Comparison of ENCODE assay signal across 15 mouse cellular contexts in the genomic region with DNA sequence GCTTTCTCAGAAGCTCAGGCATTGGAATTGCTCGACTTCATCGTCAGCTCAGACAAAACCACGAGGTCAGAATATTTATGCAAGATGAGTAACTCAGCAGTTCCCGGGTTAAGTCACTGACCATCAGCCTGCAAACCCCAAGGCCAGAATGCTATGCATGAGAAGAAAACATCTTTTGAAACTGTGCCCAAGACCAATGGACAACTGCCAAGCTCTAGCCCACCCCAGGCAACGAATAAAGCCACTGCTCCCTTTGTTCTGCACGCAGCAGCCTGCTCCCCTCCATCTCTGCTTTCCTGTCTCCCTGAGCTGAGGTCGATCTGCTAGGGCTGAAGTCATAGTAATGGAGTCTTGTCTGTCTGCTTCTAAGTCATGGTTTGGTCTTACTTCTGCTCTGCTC.
DNase-seq lines count a peak whose midpoint lies in the region; ATAC-seq and TF ChIP-seq lines count a peak whose summit lies in the region.
"Had no signal": no experiment of that assay in that cellular context is flagged by ENCODE, and none has a peak within 500 bp of the region (broad histone marks: within the 10 kb centered on the region; RNA-seq: fewer than 3 reads in every experiment).

No protein-coding gene starts in this region.

- ATAC-seq in hindbrain, embryonic 13.5 days (ENCODE audit: low FRiP score), result no peak
- ATAC-seq in hindbrain, embryonic 11.5 days (ENCODE audit: low FRiP score), result no peak
- ATAC-seq in forebrain, postnatal 0 days, result peak; percentile 16; the same call in 1 of the 2 replicates
- ATAC-seq: CD4-positive, CD25-positive, alpha-beta regulatory T cell, adult 4 months had no signal

- no peak for TF ChIP-seq CTCF in forebrain, postnatal 0 days (IDR thresholded peaks at IDR 0.05; ENCODE audit: low read depth)
- no peak for TF ChIP-seq CTCF in thymus, adult 2 months (IDR thresholded peaks at IDR 0.05; ENCODE audit: borderline replicate concordance, control insufficient read depth, extremely low read depth, insufficient read depth, low read length, poor library complexity)

- H3K4me2 ChIP-seq in hindbrain, embryonic 13.5 days, result no peak overlapping the region
- H3K4me2 ChIP-seq in hindbrain, embryonic 11.5 days (replicated peaks; ENCODE audit: low read depth, low read length), result no peak overlapping the region
- no peak overlapping the region for H3K4me2 ChIP-seq in forebrain, postnatal 0 days (ENCODE audit: low read depth)

- no peak for DNase-seq in hindbrain, embryonic 11.5 days (ENCODE audit: low spot score)
- DNase-seq in 3134 (ENCODE audit: extremely low read depth, insufficient read length, low spot score), result peak; percentile 58
- peak; percentile 68 for DNase-seq in adrenal gland, postnatal 14 days
- DNase-seq in forebrain, postnatal 0 days, result peak; percentile 25
- DNase-seq in thymus, adult 2 months, result no peak
- no peak for DNase-seq in natural killer cell, adult 2 months (ENCODE audit: low spot score in 2 of 2)
- DNase-seq in thymus, postnatal 10 days (ENCODE audit: low spot score in 2 of 2), result no peak
- DNase-seq: heart, postnatal 14 days; kidney, adult 2 months; liver; right cerebral cortex, postnatal 14 days had no signal

- no peak for TF ChIP-seq POLR2A in thymus, adult 2 months (IDR thresholded peaks at IDR 0.05; ENCODE audit: control insufficient read depth, extremely low read depth, insufficient read depth, low read length, poor library complexity)

- no peak overlapping the region for H3K4me3 ChIP-seq in hindbrain, embryonic 13.5 days
- H3K4me3 ChIP-seq in hindbrain, embryonic 11.5 days (ENCODE audit: low read depth, low read length), result no peak overlapping the region
- no peak overlapping the region for H3K4me3 ChIP-seq in forebrain, postnatal 0 days (ENCODE audit: low read depth, low read length)
- no peak overlapping the region for H3K4me3 ChIP-seq in thymus, adult 2 months (ENCODE audit: control insufficient read depth, insufficient read depth, low read length)
- H3K4me3 ChIP-seq: erythroblast, embryonic 14.5 days had no signal

- WGBS in hindbrain, embryonic 13.5 days, result 43% methylated on average over 7 of the region's 7 CpGs
- 64% methylated on average over 7 of the region's 7 CpGs for WGBS in hindbrain, embryonic 11.5 days
- WGBS in forebrain, postnatal 0 days, result 23% methylated on average over 7 of the region's 7 CpGs
- 47% methylated on average over 7 of the region's 7 CpGs for WGBS in thymus, adult 2 months

- H3K4me1 ChIP-seq in hindbrain, embryonic 13.5 days (replicated peaks), result peaks cover 29% of the 10 kb centered on the region
- H3K4me1 ChIP-seq in hindbrain, embryonic 11.5 days (replicated peaks; ENCODE audit: control insufficient read depth, insufficient read depth, low read length), result no peaks in the 10 kb centered on the region
- H3K4me1 ChIP-seq in forebrain, postnatal 0 days (ENCODE audit: insufficient read depth), result no peaks in the 10 kb centered on the region
- no peaks in the 10 kb centered on the region; the same call in 1 of the 2 replicates for H3K4me1 ChIP-seq in thymus, adult 2 months (replicated peaks; ENCODE audit: control insufficient read depth, insufficient read depth, low read length)

- H3K27ac ChIP-seq in hindbrain, embryonic 13.5 days, result peak overlapping the region; percentile 45
- H3K27ac ChIP-seq in hindbrain, embryonic 11.5 days (ENCODE audit: low read depth, low read length), result no peak overlapping the region
- H3K27ac ChIP-seq in forebrain, postnatal 0 days (ENCODE audit: low read depth, low read length), result 0 out of 2 replicates have a peak overlapping the region, but pooled peaks have one; percentile 29
- H3K27ac ChIP-seq in thymus, adult 2 months (ENCODE audit: control insufficient read depth, insufficient read depth, low read length), result no peak overlapping the region
- H3K27ac ChIP-seq: macrophage had no signal

- no peaks in the 10 kb centered on the region for H3K9me3 ChIP-seq in hindbrain, embryonic 13.5 days
- H3K9me3 ChIP-seq in hindbrain, embryonic 11.5 days (ENCODE audit: control insufficient read depth, low read length), result no peaks in the 10 kb centered on the region
- H3K9me3 ChIP-seq in forebrain, postnatal 0 days (ENCODE audit: low read length), result no peaks in the 10 kb centered on the region

- H3K9ac ChIP-seq in hindbrain, embryonic 13.5 days, result no peak overlapping the region
- no peak overlapping the region for H3K9ac ChIP-seq in hindbrain, embryonic 11.5 days (ENCODE audit: low read depth, low read length)
- no peak overlapping the region for H3K9ac ChIP-seq in forebrain, postnatal 0 days

- H3K36me3 ChIP-seq in hindbrain, embryonic 13.5 days, result no peaks in the 10 kb centered on the region
- H3K36me3 ChIP-seq in hindbrain, embryonic 11.5 days (ENCODE audit: control insufficient read depth, insufficient read depth, low read length), result no peaks in the 10 kb centered on the region
- no peaks in the 10 kb centered on the region for H3K36me3 ChIP-seq in forebrain, postnatal 0 days (ENCODE audit: insufficient read depth)
- H3K36me3 ChIP-seq in thymus, adult 2 months (ENCODE audit: control insufficient read depth, insufficient read depth, low read length), result no peaks in the 10 kb centered on the region

- H3K27me3 ChIP-seq in hindbrain, embryonic 13.5 days, result 0 out of 2 replicates have a peak, but pooled peaks cover 6% of the 10 kb centered on the region
- H3K27me3 ChIP-seq in hindbrain, embryonic 11.5 days (ENCODE audit: control insufficient read depth, insufficient read depth, low read length), result no peaks in the 10 kb centered on the region
- H3K27me3 ChIP-seq in forebrain, postnatal 0 days (ENCODE audit: insufficient read depth, low read length), result no peaks in the 10 kb centered on the region
- H3K27me3 ChIP-seq in thymus, adult 2 months (ENCODE audit: control insufficient read depth, insufficient read depth, low read length), result no peaks in the 10 kb centered on the region

Comparison
In these comparisons a context has a peak if more than half of its experiments do, and no peak if none do; other contexts are left out.
1. H3K27ac ChIP-seq: peak in hindbrain, embryonic 13.5 days (single experiment) and forebrain, postnatal 0 days (single experiment); none in hindbrain, embryonic 11.5 days (single experiment) and thymus, adult 2 months (single experiment).
2. DNase-seq: peak in 3134 (single experiment), adrenal gland, postnatal 14 days (single experiment) and forebrain, postnatal 0 days (single experiment); none in hindbrain, embryonic 11.5 days (single experiment), thymus, adult 2 months (single experiment), natural killer cell, adult 2 months (0 of 2) and thymus, postnatal 10 days (0 of 2).